Mouse (Mus musculus): Measurements from ENCODE around the gene Tmem235. TPM values are rescaled to one million over a fixed set of nuclear protein-coding genes. Genes with fewer than 3 reads are reported as not detected.
A peak's percentile ranks its signal among the peaks of the same experiment; 100 is the strongest.

The Tmem235 gene
- total RNA-seq, 1 experiment from 2014 or later: not detected

GRCm38 (mm10) chr11:117855975-117856374 is 4.6 kb upstream of the Tmem235 start:
- ATAC-seq (ENCODE audit: extremely low read depth, insufficient number of reproducible peaks, low FRiP score, poor library complexity, severe bottlenecking): no peak

- no peak for ATAC-seq (ENCODE audit: extremely low read depth, insufficient number of reproducible peaks, low FRiP score, poor library complexity, severe bottlenecking)
Measured at GRCm38 (mm10) chr11:117857462-117857861, 3.1 kb upstream of the Tmem235 start.

- ATAC-seq (ENCODE audit: extremely low read depth, insufficient number of reproducible peaks, low FRiP score, poor library complexity, severe bottlenecking): no peak
Measured at GRCm38 (mm10) chr11:117858392-117858791, 2.2 kb upstream of the Tmem235 start.

GRCm38 (mm10) chr11:117863174-117863856 is 2.8 kb downstream of the Tmem235 start:
- no peak for ATAC-seq (ENCODE audit: extremely low read depth, insufficient number of reproducible peaks, low FRiP score, poor library complexity, severe bottlenecking)

- no peak for ATAC-seq (ENCODE audit: extremely low read depth, insufficient number of reproducible peaks, low FRiP score, poor library complexity, severe bottlenecking)
Measured at GRCm38 (mm10) chr11:117864805-117865204, 4.3 kb downstream of the Tmem235 start.

DNA sequence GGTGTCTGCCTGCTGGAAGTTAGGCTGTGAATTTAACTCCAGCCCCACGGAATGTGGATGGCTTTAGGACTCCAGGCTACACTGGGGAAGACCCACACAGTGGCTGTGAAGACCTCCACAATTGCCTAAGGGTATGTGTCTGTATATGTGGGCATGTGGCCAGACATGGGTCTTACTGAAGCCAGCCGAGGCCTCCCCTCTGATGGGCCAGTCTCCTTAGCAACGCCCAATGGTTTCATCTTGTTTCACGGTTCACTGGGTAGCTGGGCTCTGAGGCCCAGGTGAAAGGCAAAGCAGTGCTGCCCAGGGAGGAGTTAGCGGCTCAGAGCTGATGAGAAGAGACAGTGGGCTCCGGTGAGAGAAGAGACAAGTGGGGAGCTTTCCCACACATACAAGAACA is 5.4 kb downstream of the Tmem235 start:
- ATAC-seq (ENCODE audit: extremely low read depth, insufficient number of reproducible peaks, low FRiP score, poor library complexity, severe bottlenecking): no peak

DNA sequence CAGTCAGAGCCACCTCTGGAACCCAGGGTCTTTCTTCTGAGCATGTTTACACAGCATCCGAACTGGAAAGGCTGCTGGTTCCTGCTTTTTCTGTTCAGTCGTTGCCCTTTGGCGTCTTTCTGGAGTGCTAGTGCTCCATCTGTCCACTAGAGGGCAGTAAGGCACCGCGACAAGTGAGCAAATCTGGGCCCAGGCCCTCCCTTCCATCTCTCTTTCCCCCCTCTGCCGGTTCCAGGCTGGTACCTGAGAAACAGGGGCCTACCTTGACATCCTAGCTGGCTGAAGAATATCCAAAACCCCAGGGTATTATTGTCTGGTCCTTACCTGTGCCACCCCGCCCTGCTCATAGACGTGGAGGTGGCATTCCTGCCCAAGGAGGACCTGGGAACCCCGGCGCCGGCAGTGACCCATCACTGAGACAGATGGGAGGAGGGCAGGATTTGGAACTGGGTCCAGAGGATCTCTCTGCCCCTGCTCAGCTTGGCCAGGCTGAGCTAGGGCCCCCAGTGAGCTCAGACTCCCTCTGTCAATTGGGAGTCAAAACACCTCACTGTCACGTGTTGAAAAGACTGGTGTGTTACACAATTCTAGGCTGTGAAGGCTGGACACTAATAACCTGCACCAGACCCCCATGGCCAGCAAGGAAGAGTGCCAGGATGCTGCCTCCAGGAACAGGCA is 10.3 kb downstream of the Tmem235 start:
- ATAC-seq (ENCODE audit: extremely low read depth, insufficient number of reproducible peaks, low FRiP score, poor library complexity, severe bottlenecking): peak; percentile 59

DNA sequence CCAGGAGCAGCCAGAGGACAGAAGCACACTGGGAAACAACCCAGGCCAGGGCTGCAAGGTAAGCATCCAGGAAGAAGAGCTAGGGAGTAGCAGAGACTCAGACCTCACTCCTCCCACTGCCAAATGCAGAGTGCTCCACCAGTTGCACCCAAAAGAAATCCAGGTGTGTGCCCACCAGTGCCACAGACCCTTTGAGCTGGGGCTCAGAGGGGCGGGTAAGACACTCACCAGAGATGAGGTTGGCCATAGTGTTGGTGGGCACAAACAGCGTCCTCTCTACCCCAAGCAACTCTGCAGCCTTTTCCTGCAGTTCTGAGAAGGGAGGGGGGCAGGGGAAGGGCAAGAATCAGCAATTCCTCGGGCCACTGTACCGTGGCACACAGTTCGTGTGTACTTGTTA is 10.8 kb downstream of the Tmem235 start:
- ATAC-seq (ENCODE audit: extremely low read depth, insufficient number of reproducible peaks, low FRiP score, poor library complexity, severe bottlenecking): no peak

- peak; percentile 32 for ATAC-seq (ENCODE audit: extremely low read depth, insufficient number of reproducible peaks, low FRiP score, poor library complexity, severe bottlenecking)
Measured at GRCm38 (mm10) chr11:117871911-117872584, 11.5 kb downstream of the Tmem235 start.

DNA sequence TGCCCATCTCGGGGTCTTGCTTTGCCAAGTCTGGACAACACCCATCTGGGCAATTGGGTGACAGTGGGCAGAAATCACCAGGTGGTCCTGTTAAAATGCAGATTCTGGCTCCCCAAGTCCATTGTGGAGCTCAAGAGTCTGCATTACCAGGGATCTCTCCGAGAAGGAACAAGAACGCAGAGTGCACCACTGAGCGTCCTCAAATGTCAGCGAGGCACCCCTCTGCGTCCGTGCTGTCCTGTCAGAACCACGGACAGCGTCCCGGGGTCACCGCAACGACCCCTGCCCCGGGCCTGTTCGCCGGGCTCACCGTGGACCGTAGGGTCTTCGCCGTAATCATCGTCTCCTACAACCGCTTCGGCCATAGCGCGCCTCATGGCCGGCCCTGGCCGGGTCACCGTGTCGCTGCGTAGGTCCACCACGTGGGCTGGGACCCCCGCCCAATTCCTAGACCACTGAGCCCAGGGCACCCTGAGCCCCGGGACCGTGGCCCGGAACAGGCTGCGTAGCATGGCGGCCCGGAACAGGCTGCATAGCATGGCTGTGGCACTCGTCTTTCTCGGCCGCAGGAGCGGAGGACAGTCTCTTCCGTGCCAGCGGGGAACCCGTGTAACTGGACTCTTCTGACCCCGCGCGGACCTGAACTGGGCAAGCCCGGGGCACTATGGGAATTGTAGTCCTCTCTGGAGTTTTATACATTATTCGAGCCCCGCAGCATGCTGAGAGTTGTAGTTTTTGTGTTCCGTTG is 12.5 kb downstream of the Tmem235 start, which contains the start of gene Tha1:
Gene Tha1, minus strand, starts transcription at position 621 of the 748 bp plus-strand sequence.
- no peak for ATAC-seq (ENCODE audit: extremely low read depth, insufficient number of reproducible peaks, low FRiP score, poor library complexity, severe bottlenecking)

- no peak for ATAC-seq (ENCODE audit: extremely low read depth, insufficient number of reproducible peaks, low FRiP score, poor library complexity, severe bottlenecking)
Measured at GRCm38 (mm10) chr11:117874419-117874818, 13.9 kb downstream of the Tmem235 start.

DNA sequence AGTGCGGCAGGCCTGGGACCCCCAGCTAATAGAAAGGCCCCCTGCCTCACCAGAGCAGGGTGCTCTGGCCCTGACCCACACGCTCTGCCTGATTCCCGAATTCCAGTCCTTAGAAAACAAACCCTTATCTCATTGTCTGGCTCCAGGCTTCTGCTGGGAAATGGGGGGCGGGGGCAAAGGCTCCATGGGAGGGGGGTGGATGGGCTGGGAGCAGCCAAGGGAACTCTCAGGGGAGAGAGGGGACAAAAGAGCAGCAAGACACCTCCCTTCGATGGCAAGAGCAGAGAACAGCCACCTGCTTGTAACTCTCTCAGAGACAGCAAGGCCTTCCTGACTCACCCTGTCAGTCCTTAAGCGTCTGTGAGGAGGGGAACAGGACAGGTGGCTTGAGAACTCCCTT is 15.1 kb downstream of the Tmem235 start:
- no peak for ATAC-seq (ENCODE audit: extremely low read depth, insufficient number of reproducible peaks, low FRiP score, poor library complexity, severe bottlenecking)

GRCm38 (mm10) chr11:117877917-117878745 is 17.6 kb downstream of the Tmem235 start:
- ATAC-seq (ENCODE audit: extremely low read depth, insufficient number of reproducible peaks, low FRiP score, poor library complexity, severe bottlenecking): peak; percentile 47

DNA sequence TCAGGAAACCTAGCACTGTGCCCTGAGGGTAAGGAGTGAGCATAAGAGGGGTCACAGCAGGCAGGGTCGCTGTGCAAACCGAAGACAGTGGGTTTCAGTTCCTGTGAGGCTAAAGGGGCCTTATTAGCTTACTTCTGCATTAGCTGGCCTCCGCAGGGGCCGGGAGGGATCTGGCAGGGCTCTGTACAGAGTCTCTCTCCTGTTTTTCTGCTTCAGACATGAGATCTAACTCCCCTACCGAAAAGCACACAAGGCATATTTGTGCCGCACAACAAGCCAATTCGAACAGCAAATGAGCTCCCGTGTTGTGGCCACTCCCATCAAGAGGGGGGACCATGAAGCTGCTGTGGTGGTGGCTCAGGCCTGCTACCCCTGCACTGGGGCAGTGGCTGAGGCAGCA is 18.3 kb downstream of the Tmem235 start:
- no peak for ATAC-seq (ENCODE audit: extremely low read depth, insufficient number of reproducible peaks, low FRiP score, poor library complexity, severe bottlenecking)

GRCm38 (mm10) chr11:117879676-117880075 is 19.1 kb downstream of the Tmem235 start:
- ATAC-seq (ENCODE audit: extremely low read depth, insufficient number of reproducible peaks, low FRiP score, poor library complexity, severe bottlenecking): no peak

DNA sequence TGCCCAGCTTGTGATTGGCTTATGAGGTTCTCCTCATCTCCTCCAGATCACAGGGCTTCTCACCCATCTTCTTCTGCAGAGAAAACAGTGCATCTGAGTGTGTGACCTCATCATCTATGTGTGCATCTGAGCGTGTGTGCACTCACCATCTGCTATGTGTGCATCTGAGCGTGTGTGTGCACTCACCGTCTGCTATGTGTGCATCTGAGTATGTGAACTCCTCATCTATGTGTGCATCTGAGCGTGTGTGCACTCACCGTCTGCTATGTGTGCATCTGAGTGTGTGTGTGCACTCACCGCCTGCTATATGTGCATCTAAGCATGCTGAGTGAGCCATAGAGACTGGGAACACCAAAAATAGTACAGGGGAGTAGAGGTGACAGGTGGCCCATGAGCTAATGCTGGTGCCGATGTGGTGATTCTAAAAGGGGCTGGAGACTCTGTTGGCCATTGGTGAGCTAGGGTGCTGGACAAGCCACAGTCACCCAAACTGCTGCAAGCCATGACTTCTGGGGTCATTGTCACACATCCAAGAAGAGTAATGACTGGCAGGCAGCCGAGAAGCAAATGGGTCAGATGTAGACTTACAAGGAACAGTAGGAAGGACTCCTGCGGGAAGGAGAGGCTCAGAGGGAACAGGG is 19.9 kb downstream of the Tmem235 start:
- ATAC-seq (ENCODE audit: extremely low read depth, insufficient number of reproducible peaks, low FRiP score, poor library complexity, severe bottlenecking): no peak

DNA sequence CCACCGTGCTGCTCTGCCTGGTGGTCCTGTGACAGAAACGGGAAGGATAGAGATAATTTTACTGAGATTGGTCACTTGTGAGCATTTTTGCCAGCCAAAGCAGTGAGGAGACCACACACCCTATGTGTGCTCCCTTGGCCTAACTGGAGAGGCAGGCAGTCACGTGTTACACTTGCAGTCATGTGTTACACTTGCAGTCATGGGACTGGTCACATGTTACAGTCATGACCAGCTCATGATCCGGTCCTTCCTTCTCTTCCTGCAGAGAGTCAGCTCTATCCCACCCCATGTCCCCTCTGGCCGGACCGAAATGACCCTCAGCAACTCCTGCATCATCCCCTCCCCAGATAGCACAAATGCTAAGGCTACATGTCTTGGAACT is 20.4 kb downstream of the Tmem235 start:
- ATAC-seq (ENCODE audit: extremely low read depth, insufficient number of reproducible peaks, low FRiP score, poor library complexity, severe bottlenecking): no peak

- no peak for ATAC-seq (ENCODE audit: extremely low read depth, insufficient number of reproducible peaks, low FRiP score, poor library complexity, severe bottlenecking)
Measured at GRCm38 (mm10) chr11:117881787-117882186, 21.2 kb downstream of the Tmem235 start.

All from neutrophil, adult 5-6 weeks (primary cell).